Mouse (Mus musculus): ENCODE measurements around the gene Cep55.

Cep55 gene

DNA sequence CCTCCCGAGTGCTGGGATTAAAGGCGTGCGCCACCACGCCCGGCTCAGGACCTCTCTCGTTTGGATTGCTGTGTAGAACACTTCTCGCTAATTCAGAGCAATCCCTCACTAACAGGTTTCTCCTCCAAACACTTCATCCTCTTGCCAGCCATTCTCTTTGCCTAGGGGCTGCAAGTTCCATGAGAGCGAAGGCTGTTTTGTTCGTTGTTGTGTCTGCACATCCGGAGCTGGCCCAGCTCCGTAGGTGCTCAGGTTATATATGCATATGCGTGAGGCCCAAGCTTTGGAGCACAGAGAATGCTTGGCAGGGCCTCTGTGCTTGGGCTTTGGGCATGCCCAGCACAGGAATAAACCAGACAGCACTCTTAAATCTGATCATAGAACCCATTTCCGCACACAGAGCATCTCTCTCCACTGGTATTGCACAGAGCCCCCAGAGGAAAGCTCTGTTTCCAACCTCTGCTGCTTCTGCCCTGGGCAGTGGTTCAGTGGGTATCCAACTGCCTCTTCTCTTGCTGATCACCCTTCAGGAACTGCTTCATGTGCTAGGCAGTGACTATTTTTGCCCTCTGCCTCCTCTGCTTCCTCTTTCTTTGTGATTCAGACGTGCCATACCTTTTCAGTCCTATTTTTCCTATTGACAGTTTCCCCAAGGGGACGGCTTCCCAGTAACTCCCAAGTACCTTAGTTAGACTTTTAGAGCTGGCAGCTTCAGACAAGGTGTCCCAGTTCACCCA, 54.9 kb downstream of the Cep55 start:
- DNase-seq = no peak

DNA sequence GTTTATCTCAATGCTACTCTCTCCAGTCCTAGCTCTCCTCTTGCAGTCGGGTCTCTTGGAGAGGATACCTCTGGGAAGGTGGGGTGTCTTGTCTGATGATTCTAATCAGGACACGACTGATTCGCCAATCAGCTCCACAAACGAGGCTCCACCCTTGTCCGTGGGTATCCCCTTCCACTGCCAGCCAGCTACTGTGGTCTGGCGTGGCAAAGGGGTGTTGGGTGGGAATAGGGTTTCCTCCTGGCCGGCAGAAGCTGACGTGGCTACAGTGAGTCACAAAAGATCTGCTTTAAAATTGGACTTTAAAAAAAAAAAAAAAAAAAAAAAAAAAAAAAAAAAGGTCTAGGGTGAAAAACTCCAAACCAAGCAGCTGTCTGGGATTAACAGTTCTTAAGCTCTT, 56.2 kb downstream of the Cep55 start:
- DNase-seq = no peak

DNA sequence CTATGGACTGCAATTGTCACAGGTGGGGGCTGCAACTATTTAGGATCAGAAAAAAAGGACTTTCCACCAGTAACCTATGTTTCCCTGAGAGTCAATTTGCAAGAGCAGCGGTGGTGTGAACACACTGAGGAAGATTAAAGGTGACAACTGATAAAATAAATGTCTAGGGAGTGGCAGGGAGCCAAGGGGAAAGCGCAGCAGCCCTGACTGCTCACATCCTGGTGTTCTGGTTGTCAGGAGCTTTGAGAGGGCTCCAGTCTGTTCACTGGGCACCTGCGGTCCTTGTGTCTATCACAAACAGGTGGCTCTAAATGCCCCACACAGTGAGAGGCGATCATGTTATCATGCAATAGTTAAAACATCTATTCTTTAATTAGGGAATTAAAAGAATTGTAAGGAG, 57.8 kb downstream of the Cep55 start:
- DNase-seq = no peak

- DNase-seq = no peak
Measured at GRCm38 (mm10) chr19:38114834-38115491, 60.2 kb downstream of the Cep55 start.

- DNase-seq = no peak
Measured at GRCm38 (mm10) chr19:38120123-38120760, 65.4 kb downstream of the Cep55 start.

GRCm38 (mm10) chr19:38123921-38124320, 69.1 kb downstream of the Cep55 start:
- no peak for DNase-seq
